Mouse (Mus musculus) olfactory bulb, adult 2 months (tissue): ENCODE measurements at regions not wholly inside any gene's neighbourhood (a gene's known extent, or its start where the extent isn't known, plus 50 kb on each side); places are given as distances from the start of the nearest gene placed in this dataset.

Experiments used
- H3K27ac ChIP-seq: fragments of 200-500 bp; 2 replicates; pipeline ENCODE4 v1.5.1; 2012; ENCODE audit warnings: low read depth, low read length; ENCODE audit not compliant: insufficient read depth
- H3K4me1 ChIP-seq: fragments of 200-500 bp; 2 replicates; pipeline ENCODE4 v1.6.1; 2012; ENCODE audit warnings: low read length; ENCODE audit not compliant: control insufficient read depth, insufficient read depth
- H3K4me3 ChIP-seq: fragments of 200-500 bp; 2 replicates; pipeline ENCODE4 v1.5.1; 2012; ENCODE audit warnings: mild to moderate bottlenecking, low read depth, low read length, moderate library complexity; ENCODE audit not compliant: insufficient read depth
- CTCF ChIP-seq: fragments of 200-500 bp; IDR thresholded peaks from 2 replicates; pipeline ENCODE4 v1.5.1; 2012; ENCODE audit warnings: low read depth, mild to moderate bottlenecking, low read length, moderate library complexity; ENCODE audit not compliant: insufficient read depth
- POLR2A ChIP-seq: fragments of 200-500 bp; IDR thresholded peaks from 2 replicates; pipeline ENCODE4 v1.6.1; 2012; ENCODE audit warnings: mild to moderate bottlenecking, low read depth, low read length, moderate library complexity; ENCODE audit not compliant: insufficient read depth
- WGBS: fragments of 180-500 bp; shearing (Covaris S2); methylation state at CpG from one replicate; pipeline ENCODE4 v1.1.7; 2018; 5-methylcytosine and 5-hydroxymethylcytosine counted together

DNA sequence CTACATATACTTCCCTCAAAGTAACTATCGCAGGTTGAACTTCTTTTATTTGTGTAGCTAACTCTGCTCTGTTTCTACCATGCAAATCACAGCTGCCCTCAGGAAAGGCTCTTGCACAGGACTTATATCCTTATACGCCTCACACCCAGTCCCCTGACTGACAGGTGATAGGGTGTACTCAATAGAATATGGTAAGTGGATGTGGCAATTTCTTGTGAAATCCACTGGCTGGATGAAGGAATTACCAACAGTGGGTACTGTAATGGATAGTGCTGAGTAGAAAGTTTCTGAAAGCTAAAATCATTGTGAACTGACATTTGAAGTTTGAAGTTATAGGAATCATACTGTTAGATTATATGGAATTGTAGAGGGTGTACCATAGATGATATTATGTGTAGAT, 227.5 kb upstream of the Pik3r1 start:
- Histone ChIP-seq H3K27ac (no peak overlapping the region), H3K4me1 (no peaks in the 10 kb centered on the region), H3K4me3 (no peak overlapping the region)
- no peak for TF ChIP-seq CTCF
- TF ChIP-seq POLR2A, result no peak
- WGBS, result 95% methylated on average over 2 of the region's 2 CpGs

DNA sequence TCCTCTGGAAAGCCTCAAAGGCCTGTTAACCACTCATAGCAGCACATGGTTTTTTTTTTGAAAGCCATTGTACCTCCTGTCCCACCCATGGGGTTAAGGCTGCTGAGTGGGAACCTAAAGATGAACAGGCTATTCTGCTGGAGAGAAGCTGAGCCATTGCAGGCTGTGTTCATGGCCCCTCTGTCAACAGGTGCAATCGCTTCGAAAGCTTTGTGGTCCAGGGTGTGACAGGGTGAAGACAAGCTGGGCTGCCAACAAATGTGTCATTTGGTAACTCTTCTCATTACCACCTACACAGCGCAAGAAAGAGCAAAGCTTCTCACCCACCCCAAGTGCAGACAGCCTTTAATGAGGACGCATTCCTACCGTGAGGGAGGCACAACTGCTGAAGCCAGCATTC, 228.1 kb upstream of the Pik3r1 start:
- H3K27ac ChIP-seq, result no peak overlapping the region
- 85% methylated on average over 5 of the region's 5 CpGs for WGBS
- no peaks in the 10 kb centered on the region for H3K4me1 ChIP-seq
- no peak overlapping the region for H3K4me3 ChIP-seq
- TF ChIP-seq CTCF (no peak), POLR2A (no peak)

- 97% methylated on average over 2 of the region's 2 CpGs for WGBS
- Histone ChIP-seq H3K4me3 (no peak overlapping the region), H3K27ac (no peak overlapping the region), H3K4me1 (no peaks in the 10 kb centered on the region)
- no peak for TF ChIP-seq POLR2A
- TF ChIP-seq CTCF, result no peak
These were observed 229.4 kb upstream of the Pik3r1 start for GRCm38 (mm10) chr13:101997415-101997814.

- no peak for TF ChIP-seq CTCF
- TF ChIP-seq POLR2A, result no peak
- 91% methylated on average over 5 of the region's 5 CpGs for WGBS
- Histone ChIP-seq H3K4me3 (no peak overlapping the region), H3K27ac (no peak overlapping the region), H3K4me1 (no peaks in the 10 kb centered on the region)
These were observed 238.5 kb upstream of the Pik3r1 start for GRCm38 (mm10) chr13:102006565-102006964.

GRCm38 (mm10) chr13:102011965-102012364, 243.9 kb upstream of the Pik3r1 start:
- WGBS, result 40% methylated on average over 2 of the region's 2 CpGs
- Histone ChIP-seq H3K27ac (no peak overlapping the region), H3K4me1 (no peaks in the 10 kb centered on the region), H3K4me3 (no peak overlapping the region)
- no peak for TF ChIP-seq POLR2A
- no peak for TF ChIP-seq CTCF

DNA sequence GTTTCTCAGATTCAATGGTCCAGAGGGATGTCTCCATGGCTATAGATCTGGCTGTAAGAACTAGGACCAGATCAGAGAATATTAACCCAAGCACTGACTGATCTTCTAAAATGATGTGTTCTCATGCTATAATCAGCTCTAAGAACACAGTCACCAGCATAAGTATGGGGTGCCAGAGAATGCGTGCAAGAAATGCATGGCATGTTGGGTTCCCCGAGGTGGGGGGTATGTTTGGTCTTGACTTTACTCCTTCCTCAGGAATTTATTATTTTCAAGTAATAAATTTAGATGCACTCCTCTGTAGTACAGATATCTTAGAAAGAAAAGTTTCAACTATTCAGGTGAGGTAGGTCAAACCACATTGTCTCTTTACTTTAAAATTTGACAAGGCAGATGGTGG, 246.5 kb upstream of the Pik3r1 start:
- Histone ChIP-seq H3K4me3 (no peak overlapping the region), H3K27ac (no peak overlapping the region), H3K4me1 (no peaks in the 10 kb centered on the region)
- WGBS, result 93% methylated on average over 2 of the region's 2 CpGs
- no peak for TF ChIP-seq POLR2A
- TF ChIP-seq CTCF, result no peak

GRCm38 (mm10) chr13:102014958-102015357, 246.9 kb upstream of the Pik3r1 start:
- WGBS, result 78% methylated on average over 3 of the region's 3 CpGs
- Histone ChIP-seq H3K27ac (no peak overlapping the region), H3K4me3 (no peak overlapping the region), H3K4me1 (no peaks in the 10 kb centered on the region)
- TF ChIP-seq POLR2A, result no peak
- TF ChIP-seq CTCF, result no peak

DNA sequence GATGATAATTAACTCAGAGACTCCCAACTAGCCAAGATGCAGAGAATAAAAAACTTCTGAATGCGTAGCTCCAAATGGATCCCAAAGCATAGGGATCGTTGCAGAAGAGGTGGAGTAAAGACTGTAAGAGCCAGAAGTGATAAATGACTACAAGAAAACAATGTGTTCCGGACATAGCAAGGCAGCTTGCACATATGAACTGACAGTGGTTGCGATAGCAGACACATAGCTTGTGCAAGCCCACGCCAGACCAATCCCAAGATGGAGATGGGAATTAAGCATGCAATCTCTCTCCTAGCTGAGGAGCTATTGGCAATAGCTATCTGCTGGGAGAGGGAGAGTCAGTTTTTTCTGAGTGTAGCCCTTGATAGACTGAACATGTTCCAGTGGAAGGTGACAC, 248.5 kb upstream of the Pik3r1 start:
- H3K4me3 ChIP-seq, result no peak overlapping the region
- H3K27ac ChIP-seq, result no peak overlapping the region
- WGBS, result 95% methylated on average over 5 of the region's 5 CpGs
- no peaks in the 10 kb centered on the region for H3K4me1 ChIP-seq
- no peak for TF ChIP-seq CTCF
- TF ChIP-seq POLR2A, result no peak

DNA sequence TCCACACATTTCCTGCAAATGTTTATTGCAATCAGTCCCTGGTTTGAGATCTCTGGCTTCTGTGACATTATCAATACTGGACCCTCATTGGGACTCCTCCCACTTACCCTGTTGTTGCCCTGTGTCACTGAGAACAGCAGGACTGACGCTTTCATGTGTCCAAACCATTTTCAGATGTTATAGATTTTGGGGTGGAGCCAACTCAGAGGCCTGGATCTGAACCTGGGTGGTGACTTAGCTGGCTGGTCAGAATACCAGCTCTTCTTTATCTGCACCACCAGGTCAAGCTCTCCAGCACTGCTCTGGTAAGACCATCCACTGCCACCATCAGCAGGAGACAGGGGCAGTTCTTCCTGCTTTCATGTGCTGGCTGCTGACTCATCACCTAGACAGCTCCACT, 254.3 kb upstream of the Pik3r1 start:
- H3K4me1 ChIP-seq, result no peaks in the 10 kb centered on the region
- no peak overlapping the region for H3K27ac ChIP-seq
- H3K4me3 ChIP-seq, result no peak overlapping the region
- TF ChIP-seq POLR2A (no peak), CTCF (no peak)
- WGBS, result 100% methylated on average over 1 of the region's 1 CpGs

- no peak overlapping the region for H3K4me3 ChIP-seq
- 94% methylated on average over 4 of the region's 4 CpGs for WGBS
- H3K27ac ChIP-seq, result no peak overlapping the region
- no peaks in the 10 kb centered on the region for H3K4me1 ChIP-seq
- TF ChIP-seq POLR2A (no peak), CTCF (no peak)
These were observed 254.7 kb upstream of the Pik3r1 start for GRCm38 (mm10) chr13:102022757-102023156.
